Mouse (Mus musculus) heart, embryonic 13.5 days (tissue): ENCODE results near the gene Fgfr2. TPM values are rescaled to one million over a fixed set of nuclear protein-coding genes. Genes with fewer than 3 reads are reported as not detected.

Experiments
- ATAC-seq: fragments of 200-750 bp; cut with Nextera tagmentation; 2 replicates; pipeline ENCODE4 v1.8.0; 2017; ENCODE audit warnings: moderate TSS enrichment; ENCODE audit not compliant: insufficient number of reproducible peaks, low FRiP score, low TSS enrichment; ENCODE audit errors: extremely low read depth
- H3K27ac ChIP-seq: fragments of 300-500 bp; sonication (generic); replicated peaks from 2 replicates; pipeline ENCODE4 v1.5.1; 2015; ENCODE audit warnings: moderate library complexity, mild to moderate bottlenecking, inconsistent platforms
- H3K27me3 ChIP-seq: fragments of 300-500 bp; sonication (generic); replicated peaks from 2 replicates; pipeline ENCODE4 v1.6.1; 2015; ENCODE audit warnings: mild to moderate bottlenecking, inconsistent platforms
- H3K36me3 ChIP-seq: fragments of 300-500 bp; sonication (generic); 2 replicates; pipeline ENCODE4 v1.6.1; 2015; ENCODE audit warnings: mild to moderate bottlenecking, inconsistent platforms
- H3K4me1 ChIP-seq: fragments of 300-500 bp; sonication (generic); 2 replicates; pipeline ENCODE4 v1.6.1; 2015; ENCODE audit warnings: inconsistent platforms
- H3K4me2 ChIP-seq: fragments of 300-500 bp; sonication (generic); 2 replicates; pipeline ENCODE4 v1.6.1; 2015; ENCODE audit warnings: inconsistent platforms, mild to moderate bottlenecking, moderate library complexity
- H3K4me3 ChIP-seq: fragments of 300-500 bp; sonication (generic); 2 replicates; pipeline ENCODE4 v1.5.1; 2015; ENCODE audit warnings: moderate library complexity, mild to moderate bottlenecking, inconsistent platforms
- H3K9ac ChIP-seq: fragments of 300-500 bp; sonication (generic); 2 replicates; pipeline ENCODE4 v1.6.1; 2015; ENCODE audit warnings: inconsistent platforms, mild to moderate bottlenecking, moderate library complexity
- H3K9me3 ChIP-seq: fragments of 300-500 bp; sonication (generic); 2 replicates; pipeline ENCODE4 v1.6.1; 2016; ENCODE audit warnings: inconsistent platforms
- WGBS: fragments of 180-500 bp; shearing (Covaris S2); methylation state at CpG from one replicate; pipeline ENCODE4 v1.1.7; 2015; ENCODE audit warnings: mixed read lengths; 5-methylcytosine and 5-hydroxymethylcytosine counted together
- polyA plus RNA-seq: library from polyadenylated mRNA; unstranded; fragments of >200 nt; fragmentation: Nextera tagmentation; extraction: Ambion mirVana; gene quantifications from 2 replicates; pipeline ENCODE4 v1.2.1, GENCODE M21; 2015

The Fgfr2 gene
- polyA plus RNA-seq, 1 experiment from 2014 or later: 22.5 TPM

- H3K4me1 ChIP-seq: no peaks in the 10 kb centered on the region
- H3K36me3 ChIP-seq: no peaks in the 10 kb centered on the region
- no peak overlapping the region for H3K4me3 ChIP-seq
- H3K4me2 ChIP-seq: no peak overlapping the region
- H3K9ac ChIP-seq: no peak overlapping the region
- no peak overlapping the region for H3K27ac ChIP-seq
- no peak for ATAC-seq
- 71% methylated on average over 5 of the region's 5 CpGs for WGBS
- H3K27me3 ChIP-seq: no peaks in the 10 kb centered on the region
- no peaks in the 10 kb centered on the region for H3K9me3 ChIP-seq
Measured at GRCm38 (mm10) chr7:132174787-132175186, 948.4 kb downstream of the Fgfr2 start.

DNA sequence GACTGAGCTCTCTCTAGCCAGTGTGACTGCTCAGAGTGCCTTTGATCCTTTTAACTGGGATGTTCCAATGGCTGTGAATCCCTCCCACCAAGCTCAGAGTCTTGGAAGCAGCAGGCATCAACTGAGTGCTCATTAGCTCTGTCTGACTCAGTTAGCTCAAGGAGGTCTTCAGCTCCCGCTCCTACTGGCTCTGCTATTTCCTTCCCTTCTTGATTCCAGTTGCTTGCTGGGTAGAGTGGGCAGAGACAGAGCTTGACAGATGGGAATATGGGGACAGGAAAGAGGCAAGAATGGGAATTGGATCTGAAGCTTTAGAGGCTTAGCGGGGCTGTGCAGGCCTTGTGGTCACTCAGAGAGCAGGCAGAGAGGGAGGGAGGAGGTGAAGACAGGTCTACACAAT, 948.9 kb downstream of the Fgfr2 start:
- Histone ChIP-seq H3K36me3 (no peaks in the 10 kb centered on the region), H3K4me1 (no peaks in the 10 kb centered on the region), H3K9ac (no peak overlapping the region), H3K27ac (no peak overlapping the region), H3K4me3 (no peak overlapping the region), H3K27me3 (no peaks in the 10 kb centered on the region), H3K9me3 (no peaks in the 10 kb centered on the region), H3K4me2 (no peak overlapping the region)
- 53% methylated on average over 2 of the region's 2 CpGs for WGBS
- ATAC-seq: no peak

GRCm38 (mm10) chr7:132172220-132172619, 950.9 kb downstream of the Fgfr2 start:
- H3K9me3 ChIP-seq: no peaks in the 10 kb centered on the region
- H3K27me3 ChIP-seq: peaks cover 6% of the 10 kb centered on the region; the same call in 1 of the 2 replicates
- no peak overlapping the region for H3K27ac ChIP-seq
- H3K4me2 ChIP-seq: no peak overlapping the region
- 77% methylated on average over 5 of the region's 5 CpGs for WGBS
- H3K9ac ChIP-seq: no peak overlapping the region
- H3K36me3 ChIP-seq: no peaks in the 10 kb centered on the region
- H3K4me1 ChIP-seq: no peaks in the 10 kb centered on the region
- no peak for ATAC-seq
- no peak overlapping the region for H3K4me3 ChIP-seq

- no peaks in the 10 kb centered on the region for H3K36me3 ChIP-seq
- 68% methylated on average over 5 of the region's 5 CpGs for WGBS
- peaks cover 6% of the 10 kb centered on the region; the same call in 1 of the 2 replicates for H3K27me3 ChIP-seq
- no peak overlapping the region for H3K27ac ChIP-seq
- H3K9me3 ChIP-seq: no peaks in the 10 kb centered on the region
- H3K4me3 ChIP-seq: no peak overlapping the region
- H3K4me2 ChIP-seq: no peak overlapping the region
- ATAC-seq: no peak
- no peak overlapping the region for H3K9ac ChIP-seq
- H3K4me1 ChIP-seq: no peaks in the 10 kb centered on the region
Measured at GRCm38 (mm10) chr7:132171716-132172115, 951.4 kb downstream of the Fgfr2 start.

DNA sequence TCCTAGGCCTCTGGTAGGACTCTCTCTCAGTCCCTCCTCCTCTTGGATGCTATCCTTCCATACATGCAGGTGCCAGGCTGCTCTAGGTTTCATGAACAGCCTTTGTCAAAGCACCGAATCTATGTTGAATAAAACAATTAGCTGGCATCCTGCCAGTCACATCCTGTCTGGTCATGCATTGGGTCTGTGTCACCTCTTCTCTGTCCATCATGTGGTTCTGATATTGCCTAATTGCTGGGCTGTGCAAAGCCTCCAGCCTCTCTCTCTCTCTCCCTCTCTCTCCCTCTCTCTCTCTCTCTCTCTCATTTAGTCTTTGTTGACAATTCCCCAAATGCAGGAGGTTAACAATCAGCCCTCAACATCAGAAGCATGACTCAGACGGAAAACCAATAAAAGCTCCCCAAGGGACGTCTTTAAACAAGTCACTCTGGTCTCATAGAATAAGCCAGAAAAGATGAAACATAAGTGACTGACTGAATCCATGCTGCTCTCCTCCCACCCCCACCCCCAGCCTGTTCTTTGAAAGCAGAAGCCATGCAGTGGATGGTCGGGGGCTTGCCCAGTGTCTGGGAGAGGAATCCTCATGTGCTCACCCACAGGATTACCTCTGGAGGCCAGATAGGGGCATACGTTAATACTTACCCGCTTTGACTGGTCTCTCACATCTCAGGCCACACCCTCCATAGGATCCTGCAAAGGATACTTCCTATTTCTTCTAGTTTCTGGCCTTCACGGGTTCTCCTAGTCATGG, 953.6 kb downstream of the Fgfr2 start:
- no peak for ATAC-seq
- H3K36me3 ChIP-seq: no peaks in the 10 kb centered on the region
- no peaks in the 10 kb centered on the region for H3K9me3 ChIP-seq
- no peak overlapping the region for H3K4me2 ChIP-seq
- no peak overlapping the region for H3K27ac ChIP-seq
- WGBS: 63% methylated on average over 7 of the region's 7 CpGs
- no peak overlapping the region for H3K9ac ChIP-seq
- no peaks in the 10 kb centered on the region for H3K4me1 ChIP-seq
- H3K27me3 ChIP-seq: peaks cover 6% of the 10 kb centered on the region; the same call in 1 of the 2 replicates
- no peak overlapping the region for H3K4me3 ChIP-seq

DNA sequence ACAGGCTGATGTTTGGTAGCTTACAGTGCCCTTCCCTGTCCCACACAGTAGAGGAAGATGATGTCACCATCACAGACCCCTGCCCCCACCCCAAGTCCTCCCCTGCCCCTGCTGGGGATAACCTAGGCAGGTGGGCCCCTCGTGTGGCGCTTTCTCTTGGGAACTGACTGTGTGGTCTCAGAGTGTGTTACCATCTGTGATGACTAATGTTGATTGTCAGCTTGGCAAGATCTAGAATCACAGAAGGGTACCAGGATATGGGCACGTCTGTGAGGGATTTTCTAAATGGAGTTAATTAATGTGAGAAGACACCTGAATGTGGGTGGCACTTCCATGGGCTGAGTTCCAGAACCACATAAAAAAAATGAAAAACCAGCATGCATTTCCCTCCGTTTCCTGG, 955.9 kb downstream of the Fgfr2 start:
- Histone ChIP-seq H3K4me1 (no peaks in the 10 kb centered on the region), H3K9me3 (no peaks in the 10 kb centered on the region), H3K4me2 (no peak overlapping the region), H3K9ac (no peak overlapping the region), H3K36me3 (no peaks in the 10 kb centered on the region), H3K27ac (no peak overlapping the region), H3K27me3 (peaks cover 6% of the 10 kb centered on the region), H3K4me3 (no peak overlapping the region)
- WGBS: 76% methylated on average over 4 of the region's 4 CpGs
- ATAC-seq: no peak

DNA sequence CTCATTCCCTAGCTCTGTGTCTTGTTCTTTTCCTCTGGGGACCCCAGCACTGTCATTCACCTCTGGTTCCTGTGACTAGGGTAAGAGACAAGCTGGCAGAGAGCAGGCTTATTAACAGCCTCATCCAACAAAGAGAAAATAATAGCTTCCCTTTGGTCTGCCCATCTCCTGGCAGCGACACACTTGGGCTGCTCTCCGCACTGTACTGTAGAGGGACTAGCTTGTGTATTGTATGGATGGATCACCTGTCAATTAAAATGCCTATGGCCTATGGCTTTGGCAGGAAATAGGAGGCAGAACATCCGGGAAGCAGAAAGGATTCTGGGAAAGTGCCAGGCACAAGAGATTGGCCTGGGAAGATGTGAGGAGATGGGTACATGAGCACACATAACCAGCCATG, 960.9 kb downstream of the Fgfr2 start:
- Histone ChIP-seq H3K9ac (no peak overlapping the region), H3K27me3 (peaks cover 3% of the 10 kb centered on the region; the same call in 1 of the 2 replicates), H3K9me3 (no peaks in the 10 kb centered on the region), H3K27ac (no peak overlapping the region), H3K4me1 (no peaks in the 10 kb centered on the region), H3K4me3 (no peak overlapping the region), H3K4me2 (no peak overlapping the region), H3K36me3 (no peaks in the 10 kb centered on the region)
- no peak for ATAC-seq
- WGBS: 77% methylated on average over 3 of the region's 3 CpGs

GRCm38 (mm10) chr7:132158321-132159025, 964.7 kb downstream of the Fgfr2 start:
- H3K9me3 ChIP-seq: no peaks in the 10 kb centered on the region
- H3K27me3 ChIP-seq: peaks cover 38% of the 10 kb centered on the region
- H3K4me2 ChIP-seq: no peak overlapping the region
- no peaks in the 10 kb centered on the region for H3K36me3 ChIP-seq
- H3K4me1 ChIP-seq: peaks cover 11% of the 10 kb centered on the region
- no peak overlapping the region for H3K9ac ChIP-seq
- H3K27ac ChIP-seq: no peak overlapping the region
- H3K4me3 ChIP-seq: no peak overlapping the region
- no peak for ATAC-seq
- WGBS: 82% methylated on average over 9 of the region's 9 CpGs

DNA sequence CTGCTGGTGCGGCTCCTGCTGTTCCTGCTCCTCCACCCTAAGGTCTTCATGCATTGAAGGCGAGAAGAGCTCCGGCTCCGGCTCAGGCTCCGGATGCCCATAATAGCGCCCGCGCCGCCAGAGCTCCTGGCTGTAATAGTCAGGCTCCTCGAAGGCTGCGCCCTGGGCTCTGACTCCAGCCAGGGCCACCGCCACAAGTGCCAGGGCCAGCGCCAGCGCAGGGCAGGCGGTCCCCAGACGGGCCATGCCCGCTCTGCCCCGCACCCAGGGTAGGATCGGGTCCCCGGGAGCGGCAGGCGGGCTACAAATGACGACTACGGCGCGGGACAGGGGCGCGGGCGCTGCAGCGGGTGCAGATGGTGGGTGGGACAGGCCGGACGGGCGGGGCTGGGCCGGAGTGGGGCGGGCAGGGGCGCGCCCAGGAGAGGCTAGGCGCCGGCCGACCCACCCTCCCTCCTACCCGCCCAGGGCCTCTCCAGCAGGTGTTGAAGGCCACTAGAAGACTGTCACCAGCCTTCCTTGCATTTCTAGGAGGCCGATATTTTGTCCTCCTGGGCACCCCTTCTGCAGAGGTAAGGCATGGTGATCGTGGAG, 968.7 kb downstream of the Fgfr2 start, which contains the start of gene Cpxm2:
TSS of gene Cpxm2 (minus strand) at position 372 of the 594 bp plus-strand sequence.
- peaks cover 64% of the 10 kb centered on the region for H3K27me3 ChIP-seq
- no peak within 1 kb of the TSS for H3K27ac ChIP-seq
- no peaks in the 10 kb centered on the region for H3K36me3 ChIP-seq
- peak within 1 kb of the TSS; percentile 64 for H3K9ac ChIP-seq
- H3K4me2 ChIP-seq: peak within 1 kb of the TSS; percentile 71
- peaks cover 11% of the 10 kb centered on the region for H3K4me1 ChIP-seq
- no peak for ATAC-seq
- WGBS: 2% methylated on average over 35 of the region's 43 CpGs
- no peaks in the 10 kb centered on the region for H3K9me3 ChIP-seq
- peak within 1 kb of the TSS; percentile 49 for H3K4me3 ChIP-seq

GRCm38 (mm10) chr7:132153725-132154147, 969.4 kb downstream of the Fgfr2 start:
- Histone ChIP-seq H3K4me1 (peaks cover 11% of the 10 kb centered on the region), H3K36me3 (no peaks in the 10 kb centered on the region), H3K4me3 (peak overlapping the region; percentile 49; the same call in 1 of the 2 replicates), H3K9ac (no peak overlapping the region), H3K27ac (no peak overlapping the region), H3K27me3 (peaks cover 64% of the 10 kb centered on the region), H3K4me2 (peak overlapping the region; percentile 71), H3K9me3 (no peaks in the 10 kb centered on the region)
- ATAC-seq: no peak
- 30% methylated on average over 6 of the region's 6 CpGs for WGBS

GRCm38 (mm10) chr7:132145227-132145800, 977.8 kb downstream of the Fgfr2 start:
- no peak for ATAC-seq
- H3K9ac ChIP-seq: no peak overlapping the region
- no peaks in the 10 kb centered on the region for H3K36me3 ChIP-seq
- H3K4me1 ChIP-seq: no peaks in the 10 kb centered on the region
- H3K27ac ChIP-seq: no peak overlapping the region
- H3K4me2 ChIP-seq: no peak overlapping the region
- WGBS: 69% methylated on average over 15 of the region's 15 CpGs
- no peaks in the 10 kb centered on the region for H3K9me3 ChIP-seq
- 0 out of 2 replicates have a peak, but pooled peaks cover 8% of the 10 kb centered on the region for H3K27me3 ChIP-seq
- no peak overlapping the region for H3K4me3 ChIP-seq
